Mouse (Mus musculus): Measurements from ENCODE around the gene Atp5j2. TPM values are rescaled to one million over a fixed set of nuclear protein-coding genes. Genes with fewer than 3 reads are reported as not detected.

Gene Atp5j2
- polyA plus RNA-seq, 1 experiment, result 643 TPM

GRCm38 (mm10) chr5:145138836-145139235 is 53.0 kb downstream of the Atp5j2 start:
- peaks cover 97% of the 10 kb centered on the region for H3K79me2 ChIP-seq (ENCODE audit: control insufficient read depth, insufficient read depth)
- peaks cover 57% of the 10 kb centered on the region for H3K36me3 ChIP-seq (ENCODE audit: control insufficient read depth, insufficient read depth)
- H3ac ChIP-seq (ENCODE audit: control insufficient read depth, insufficient read length, low read depth), result peak overlapping the region; percentile 87
- H3K79me3 ChIP-seq (ENCODE audit: low read depth), result peaks cover 59% of the 10 kb centered on the region
- peak overlapping the region; percentile 86 for H3K4me3 ChIP-seq (ENCODE audit: insufficient read depth, poor library complexity, severe bottlenecking)
- no peaks in the 10 kb centered on the region for H3K27me3 ChIP-seq (ENCODE audit: control insufficient read depth, insufficient read depth, insufficient read length)
- no peak for TF ChIP-seq FOSL1 (IDR thresholded peaks at IDR 0.05; ENCODE audit: insufficient read depth, low read length, poor library complexity, severe bottlenecking)
- peak; percentile 12 for TF ChIP-seq USF1 (IDR thresholded peaks at IDR 0.05; ENCODE audit: low read depth)

Other genes with a start within 250 kb of the Atp5j2 start
- 39.1 TPM for gene Smurf1, start 226.2 kb downstream of the Atp5j2 start, polyA plus RNA-seq (2012; fragmentation: generic; extraction: Trizol)
- gene Gm4871, start 159.3 kb downstream of the Atp5j2 start, polyA plus RNA-seq (2012; fragmentation: generic; extraction: Trizol), result not detected
- gene 1700018F24Rik, start 149.1 kb downstream of the Atp5j2 start, polyA plus RNA-seq (2012; fragmentation: generic; extraction: Trizol), result not detected
- gene Arpc1a, start 108.2 kb downstream of the Atp5j2 start, polyA plus RNA-seq (2012; fragmentation: generic; extraction: Trizol), result 91.7 TPM
- not detected for gene Kpna7, start 108.0 kb downstream of the Atp5j2 start, polyA plus RNA-seq (2012; fragmentation: generic; extraction: Trizol)
- 741 TPM for gene Arpc1b, start 77.8 kb downstream of the Atp5j2 start, polyA plus RNA-seq (2012; fragmentation: generic; extraction: Trizol)
- gene Pdap1, start 51.8 kb downstream of the Atp5j2 start, polyA plus RNA-seq (2012; fragmentation: generic; extraction: Trizol), result 136 TPM
- 175 TPM for gene Bud31, start 51.7 kb downstream of the Atp5j2 start, polyA plus RNA-seq (2012; fragmentation: generic; extraction: Trizol)
- gene Ptcd1, start 25.0 kb downstream of the Atp5j2 start, polyA plus RNA-seq (2012; fragmentation: generic; extraction: Trizol), result 14.5 TPM
- 47.7 TPM for gene Cpsf4, start 24.8 kb downstream of the Atp5j2 start, polyA plus RNA-seq (2012; fragmentation: generic; extraction: Trizol)
- gene Zkscan14, start 9.8 kb upstream of the Atp5j2 start, polyA plus RNA-seq (2012; fragmentation: generic; extraction: Trizol), result 2.0 TPM
- gene Zkscan5, start 12.5 kb upstream of the Atp5j2 start, polyA plus RNA-seq (2012; fragmentation: generic; extraction: Trizol), result 3.6 TPM
- gene Zfp655, start 39.7 kb upstream of the Atp5j2 start, polyA plus RNA-seq (2012; fragmentation: generic; extraction: Trizol), result 7.7 TPM
- gene Zscan25, start 88.4 kb upstream of the Atp5j2 start, polyA plus RNA-seq (2012; fragmentation: generic; extraction: Trizol), result 10.4 TPM
- not detected for gene Cyp3a57, start 153.2 kb upstream of the Atp5j2 start, polyA plus RNA-seq (2012; fragmentation: generic; extraction: Trizol)

Data from C2C12 (cell line).